Mouse (Mus musculus) splenic B cell, adult 2 months (primary cell): ENCODE data around the gene Atp1b1.

Experiments used
- DNase-seq: peaks from one replicate; pipeline ENCODE4 v3.0.0-alpha.2; 2011; ENCODE audit warnings: low read depth, low spot score
- H3K27me3 ChIP-seq: 2 replicates; pipeline ENCODE4 v1.6.1; 2012; ENCODE audit warnings: mild to moderate bottlenecking, low read length, moderate library complexity, mixed read lengths; ENCODE audit not compliant: control insufficient read depth, poor library complexity, insufficient read depth, severe bottlenecking
- H3K36me3 ChIP-seq: 2 replicates; pipeline ENCODE4 v1.6.1; 2012; ENCODE audit warnings: mild to moderate bottlenecking, low read length, moderate library complexity, mixed read lengths; ENCODE audit not compliant: control insufficient read depth, poor library complexity, insufficient read depth, severe bottlenecking

Atp1b1 gene

GRCm38 (mm10) chr1:164458245-164458613, at the start of gene Atp1b1:
TSS of gene Atp1b1 (minus strand) at chr1:164458355.
- Histone ChIP-seq H3K27me3 (no peaks in the 10 kb centered on the region), H3K36me3 (no peaks in the 10 kb centered on the region)
- peak; percentile 86 for DNase-seq

- H3K36me3 ChIP-seq, result no peaks in the 10 kb centered on the region
- no peaks in the 10 kb centered on the region for H3K27me3 ChIP-seq
- DNase-seq, result no peak
These were observed 46.9 kb upstream of the Atp1b1 start for GRCm38 (mm10) chr1:164505096-164505495.

GRCm38 (mm10) chr1:164503140-164503730, 45.1 kb upstream of the Atp1b1 start:
- peak; percentile 56 for DNase-seq
- Histone ChIP-seq H3K36me3 (no peaks in the 10 kb centered on the region), H3K27me3 (no peaks in the 10 kb centered on the region)

- H3K36me3 ChIP-seq, result no peaks in the 10 kb centered on the region
- DNase-seq, result no peak
- no peaks in the 10 kb centered on the region for H3K27me3 ChIP-seq
These were observed 44.1 kb upstream of the Atp1b1 start for GRCm38 (mm10) chr1:164502231-164502630.

- peak; percentile 14 for DNase-seq
- H3K27me3 ChIP-seq, result no peaks in the 10 kb centered on the region; the same call in 1 of the 2 replicates
These were observed 36.8 kb upstream of the Atp1b1 start for GRCm38 (mm10) chr1:164494741-164495512.

GRCm38 (mm10) chr1:164494215-164494614, 36.1 kb upstream of the Atp1b1 start:
- H3K36me3 ChIP-seq, result no peaks in the 10 kb centered on the region
- H3K27me3 ChIP-seq, result no peaks in the 10 kb centered on the region; the same call in 1 of the 2 replicates
- DNase-seq, result no peak

More at GRCm38 (mm10) chr1:164494741-164495512, 36.8 kb upstream of the Atp1b1 start:
- no peaks in the 10 kb centered on the region for H3K36me3 ChIP-seq

GRCm38 (mm10) chr1:164493042-164493705, 35.0 kb upstream of the Atp1b1 start:
- Histone ChIP-seq H3K36me3 (no peaks in the 10 kb centered on the region), H3K27me3 (no peaks in the 10 kb centered on the region; the same call in 1 of the 2 replicates)
- no peak for DNase-seq

GRCm38 (mm10) chr1:164492476-164492875, 34.3 kb upstream of the Atp1b1 start:
- H3K36me3 ChIP-seq, result no peaks in the 10 kb centered on the region
- no peak for DNase-seq
- H3K27me3 ChIP-seq, result no peaks in the 10 kb centered on the region; the same call in 1 of the 2 replicates

GRCm38 (mm10) chr1:164489961-164490594, 31.9 kb upstream of the Atp1b1 start:
- DNase-seq, result no peak
- Histone ChIP-seq H3K27me3 (no peaks in the 10 kb centered on the region; the same call in 1 of the 2 replicates), H3K36me3 (no peaks in the 10 kb centered on the region)

GRCm38 (mm10) chr1:164483728-164484127, 25.6 kb upstream of the Atp1b1 start:
- DNase-seq, result no peak
- no peaks in the 10 kb centered on the region for H3K27me3 ChIP-seq
- H3K36me3 ChIP-seq, result no peaks in the 10 kb centered on the region

- no peak for DNase-seq
- Histone ChIP-seq H3K27me3 (no peaks in the 10 kb centered on the region), H3K36me3 (no peaks in the 10 kb centered on the region)
These were observed 24.7 kb upstream of the Atp1b1 start for GRCm38 (mm10) chr1:164482833-164483232.

- H3K27me3 ChIP-seq, result no peaks in the 10 kb centered on the region
- DNase-seq, result no peak
These were observed 23.6 kb upstream of the Atp1b1 start for GRCm38 (mm10) chr1:164481645-164482354.

GRCm38 (mm10) chr1:164480755-164481644, 22.8 kb upstream of the Atp1b1 start:
- no peaks in the 10 kb centered on the region for H3K36me3 ChIP-seq
- no peaks in the 10 kb centered on the region for H3K27me3 ChIP-seq
- no peak for DNase-seq

More at GRCm38 (mm10) chr1:164481645-164482354, 23.6 kb upstream of the Atp1b1 start:
- H3K36me3 ChIP-seq, result no peaks in the 10 kb centered on the region
